Mouse (Mus musculus) embryo, embryonic 9.5 days (tissue): ENCODE measurements at regions not wholly inside any gene's neighbourhood (a gene's known extent, or its start where the extent isn't known, plus 50 kb on each side); places are given as distances from the start of the nearest gene placed in this dataset.
A peak's percentile ranks its signal among the peaks of the same experiment; 100 is the strongest.

ENCODE experiments used
- DNase-seq: peaks from one replicate; pipeline ENCODE4 v3.0.0-alpha.2; 2017; ENCODE audit errors: extremely low spot score

GRCm38 (mm10) chr1:149760440-149760839 lies 200.7 kb downstream of the Pla2g4a start:
- DNase-seq = no peak

DNA sequence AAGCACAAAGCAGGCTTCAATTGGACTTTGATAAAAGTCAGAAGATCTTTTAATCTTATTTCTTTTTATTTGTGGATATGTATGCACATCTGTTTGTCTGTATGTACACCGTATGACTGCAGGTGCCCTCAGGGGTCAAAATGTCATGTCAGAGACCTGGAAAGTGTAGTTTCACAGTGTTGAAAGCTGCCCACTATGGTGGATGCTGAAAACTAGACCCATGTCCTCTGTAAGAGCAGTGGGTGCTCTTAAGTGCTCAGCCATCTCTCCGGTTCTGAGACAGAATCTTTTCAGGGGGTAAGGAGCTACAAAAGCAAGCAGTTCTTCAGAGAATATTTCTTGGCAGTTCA lies 202.3 kb downstream of the Pla2g4a start:
- no peak for DNase-seq

- DNase-seq = peak; percentile 29
These were observed 202.9 kb downstream of the Pla2g4a start for GRCm38 (mm10) chr1:149758092-149758782.

DNA sequence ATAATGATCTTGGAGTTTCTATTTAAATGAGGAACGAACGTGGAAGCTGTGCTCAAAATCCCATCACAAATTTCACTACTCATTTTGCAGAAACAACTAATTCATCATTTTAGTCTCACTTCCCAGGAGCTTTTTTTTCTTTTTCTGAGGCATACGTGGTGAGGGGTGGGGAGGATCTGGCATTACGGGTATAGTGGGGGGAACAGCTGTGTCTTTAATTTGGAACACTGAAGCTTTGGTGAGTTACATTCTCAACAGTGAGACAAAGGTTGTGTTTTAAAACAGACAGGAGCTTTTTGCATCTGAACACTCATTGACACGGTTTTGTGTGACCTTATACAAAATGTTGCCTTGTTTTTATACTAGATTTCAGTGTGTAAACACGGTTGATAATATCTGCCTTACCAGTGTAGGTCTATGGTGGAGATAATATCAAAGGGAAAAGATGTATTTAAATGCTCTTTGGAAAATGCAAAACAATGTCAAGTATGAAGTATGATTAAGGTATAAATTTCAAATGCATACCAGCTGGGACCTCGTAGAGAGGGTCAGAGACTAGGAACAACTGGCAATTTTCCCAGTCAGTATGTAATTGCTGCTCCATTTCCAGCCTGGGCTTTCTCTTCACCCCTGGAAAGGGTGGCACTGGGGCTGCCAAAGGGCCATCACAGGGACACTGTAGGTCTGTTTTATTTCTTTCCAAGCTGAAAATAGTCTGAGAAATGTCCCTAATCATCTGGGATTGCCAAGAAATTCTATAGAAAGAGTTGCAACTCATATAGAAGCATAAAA lies 207.6 kb downstream of the Pla2g4a start:
- no peak for DNase-seq

DNA sequence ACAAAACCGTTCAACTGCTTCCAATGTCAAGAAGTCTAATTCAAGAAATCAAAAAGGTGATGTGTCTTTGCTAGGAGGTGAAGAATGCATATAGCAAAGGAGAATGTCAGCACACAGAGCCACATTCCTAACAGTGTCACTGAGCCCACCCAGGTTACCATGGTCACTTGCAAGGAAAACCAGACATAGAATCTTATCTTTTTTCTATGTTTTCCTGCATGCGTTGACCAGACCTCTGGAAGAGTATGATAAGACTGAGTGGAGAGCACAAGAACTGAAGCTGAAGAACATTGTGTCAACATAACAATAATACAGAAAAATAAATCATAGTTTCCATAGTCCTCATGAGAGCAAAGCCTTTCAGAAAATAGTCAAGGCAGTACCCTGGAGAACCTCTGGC lies 211.7 kb downstream of the Pla2g4a start:
- DNase-seq = no peak

- DNase-seq = no peak
These were observed 222.1 kb downstream of the Pla2g4a start for GRCm38 (mm10) chr1:149738959-149739358.

DNA sequence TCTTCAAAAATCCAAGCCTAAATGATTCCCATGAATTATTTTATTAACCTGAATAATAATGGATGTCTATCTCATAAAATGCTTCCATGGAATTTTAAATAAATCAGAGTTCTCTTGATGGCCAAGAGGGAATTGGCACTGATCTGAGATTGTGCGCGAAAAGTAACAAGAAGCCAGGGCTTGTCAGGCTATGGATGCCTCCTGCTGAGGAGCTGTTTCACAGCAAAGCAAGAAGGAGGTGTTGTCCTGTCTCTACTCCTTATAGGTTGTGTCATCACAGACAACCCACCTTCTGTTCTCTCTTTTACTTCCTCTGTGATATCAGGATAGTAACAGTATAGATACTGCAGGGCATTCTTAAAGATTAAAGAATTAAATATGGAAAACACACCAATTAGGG lies 226.8 kb downstream of the Pla2g4a start:
- no peak for DNase-seq

GRCm38 (mm10) chr1:149715171-149715570 lies 245.9 kb downstream of the Pla2g4a start:
- no peak for DNase-seq

- DNase-seq = no peak
These were observed 248.8 kb downstream of the Pla2g4a start for GRCm38 (mm10) chr1:149712330-149712729.

DNA sequence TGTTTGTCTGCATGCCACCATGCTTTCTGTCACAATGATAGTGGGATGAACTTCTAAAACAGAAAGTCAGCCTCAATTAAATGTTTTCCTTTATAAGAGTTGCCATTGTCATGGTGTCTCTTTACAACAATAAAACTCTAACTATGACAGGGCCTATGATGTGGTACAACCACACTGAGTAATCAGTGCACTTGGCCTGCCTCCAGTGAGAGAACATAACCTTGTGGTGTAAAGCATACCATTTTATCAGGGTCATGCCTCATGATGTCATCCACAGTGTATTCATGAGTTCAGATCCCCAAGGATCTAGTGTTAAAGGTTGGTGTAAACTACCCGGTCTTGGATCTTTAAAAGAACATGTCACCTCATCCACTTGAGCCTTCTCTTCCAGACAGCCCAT lies 255.9 kb downstream of the Pla2g4a start:
- no peak for DNase-seq

- DNase-seq = no peak
These were observed 261.7 kb downstream of the Pla2g4a start for GRCm38 (mm10) chr1:149699411-149699810.

GRCm38 (mm10) chr1:149674166-149674565 lies 286.9 kb downstream of the Pla2g4a start:
- no peak for DNase-seq

DNA sequence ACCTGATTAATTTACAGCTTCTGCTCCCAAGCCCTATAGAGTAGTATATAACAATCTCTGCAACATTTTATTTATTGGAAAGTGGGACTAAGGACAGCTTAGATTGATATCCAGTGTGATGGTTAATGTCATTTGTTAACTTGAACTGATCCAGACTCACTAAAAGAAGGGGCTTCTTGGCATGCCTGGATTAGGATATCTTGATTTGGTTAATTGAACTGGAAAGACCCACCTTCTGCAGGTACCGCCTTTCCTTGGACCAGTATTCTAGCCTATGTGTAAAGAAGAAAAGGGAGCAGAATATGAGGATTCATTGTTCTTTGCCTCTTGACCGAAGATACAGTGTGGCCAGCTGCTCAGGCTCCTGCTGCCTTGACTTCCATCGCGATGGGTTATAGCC lies 288.5 kb downstream of the Pla2g4a start:
- no peak for DNase-seq

DNA sequence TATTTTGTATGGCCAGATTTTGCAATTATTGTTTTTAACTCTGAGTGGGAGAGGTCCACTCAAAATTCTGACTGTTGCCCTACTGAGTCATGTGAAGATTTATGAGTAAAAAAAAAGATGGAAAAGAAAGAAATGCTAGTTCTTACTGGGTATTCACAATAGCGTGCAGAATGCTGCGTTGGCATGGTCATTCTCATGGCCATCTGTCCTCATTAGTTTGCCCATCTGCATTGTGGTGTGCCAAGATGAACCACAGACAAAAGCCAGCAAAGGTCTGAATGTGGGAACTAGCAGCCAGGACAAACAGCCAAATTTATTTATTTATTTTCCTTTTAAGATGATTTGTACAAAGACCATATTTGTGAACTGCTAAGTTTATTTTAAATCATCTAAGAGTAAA lies 289.0 kb downstream of the Pla2g4a start:
- DNase-seq = no peak

DNA sequence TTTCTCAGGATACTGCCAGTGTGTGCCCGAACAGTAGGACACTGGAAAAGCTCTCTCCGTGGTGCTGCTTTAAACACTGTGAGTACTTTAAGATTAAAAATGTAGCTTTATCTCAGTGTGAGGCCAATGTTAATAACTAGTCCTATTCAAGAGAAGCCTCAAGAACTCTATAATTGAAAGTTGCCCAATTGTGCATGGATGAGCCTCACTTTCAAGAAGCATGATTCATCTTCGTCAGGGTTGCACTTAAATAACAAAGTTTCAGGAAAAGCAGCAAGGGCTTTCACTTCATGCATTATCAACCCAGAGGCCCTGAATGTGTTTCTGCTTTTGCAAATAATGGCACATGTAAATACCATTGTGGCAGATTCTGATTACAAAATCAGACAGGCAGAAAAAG lies 290.0 kb downstream of the Pla2g4a start:
- no peak for DNase-seq
